In genomic region chr2:118703913-118704730, GRCm38 (mm10) we compare ENCODE assay signal across 7 mouse cellular contexts. TPM values are rescaled to one million over a fixed set of nuclear protein-coding genes. Genes with fewer than 3 reads are reported as not detected.
DNase-seq lines count a peak whose midpoint lies in the region; ATAC-seq lines count a peak whose summit lies in the region.

Ankrd63 (minus strand) TSS chr2:118703963.

- intact Hi-C loops in left cerebral cortex, postnatal 14 days (cut with DNase I): loop anchor here (5.0 kb wide), 1 partner anchor 178 kb away; no protein-coding TSS in a partner anchor

- peak in 1 of 2 experiments; percentile 61 for DNase-seq in left cerebral cortex, postnatal 14 days (ENCODE audit: low spot score in 2 of 2)
- DNase-seq in left cerebral cortex, adult 11 months (ENCODE audit: low spot score): no peak
- peak; percentile 51 for DNase-seq in R1 (ENCODE audit: low read depth, low spot score)
- peak; percentile 42 for DNase-seq in kidney, postnatal 14 days
- DNase-seq in neural tube, embryonic 10.5 days (ENCODE audit: extremely low spot score, low spot score): peak; percentile 49
- DNase-seq in cerebellum, adult 9-10 months: no peak

- H3K4me2 ChIP-seq in forebrain, embryonic 12.5 days: peak within 1 kb of the TSS; percentile 74

- H3K27ac ChIP-seq in forebrain, embryonic 12.5 days: no peak within 1 kb of the TSS

- no peaks in the 10 kb centered on the region for H3K36me3 ChIP-seq in forebrain, embryonic 12.5 days (replicated peaks)

- H3K27me3 ChIP-seq in forebrain, embryonic 12.5 days: peaks cover 100% of the 10 kb centered on the region

- no peaks in the 10 kb centered on the region for H3K9me3 ChIP-seq in forebrain, embryonic 12.5 days

- H3K4me1 ChIP-seq in forebrain, embryonic 12.5 days: peaks cover 47% of the 10 kb centered on the region

- no peak for ATAC-seq in forebrain, embryonic 12.5 days (ENCODE audit: low FRiP score)

- H3K9ac ChIP-seq in forebrain, embryonic 12.5 days: peak within 1 kb of the TSS; percentile 53

- under 1% methylated on average over 50 of the region's 50 CpGs for WGBS in forebrain, embryonic 12.5 days

- H3K4me3 ChIP-seq in forebrain, embryonic 12.5 days (replicated peaks): peak within 1 kb of the TSS; percentile 44

RNA-seq across cellular contexts. Expression of gene Ankrd63, which starts in this region (rescaled TPM):
- 10 to 100 TPM; 15.7 to 17.3 TPM for total RNA-seq in left cerebral cortex, postnatal 14 days (2021)
- polyA plus RNA-seq in forebrain, embryonic 12.5 days (2016; fragmentation: Nextera tagmentation; extraction: Ambion mirVana): 0.04 and 0.08 TPM in 2 replicates

Comparison
In these comparisons a context has a peak if more than half of its experiments do, and no peak if none do; other contexts are left out.
1. DNase-seq: peak in R1 (single experiment), kidney, postnatal 14 days (single experiment) and neural tube, embryonic 10.5 days (single experiment); none in left cerebral cortex, adult 11 months (single experiment) and cerebellum, adult 9-10 months (single experiment).